Mouse (Mus musculus) frontal cortex, postnatal 10 days (tissue): ENCODE results near the gene Olfr1224-ps1.
"Not testable (repeated sequence)": the region's sequence is repeated elsewhere in the genome, so short reads cannot be mapped to it uniquely, and the experiment has no call there.

Source experiments
- DNase-seq, 2 experiments: peaks; one replicate each; pipeline ENCODE4 v3.0.0; 2022; ENCODE audit warnings: low spot score in 2 of 2, mixed read lengths in 1 of 2

The Olfr1224-ps1 gene

GRCm38 (mm10) chr2:89163991-89164390, at the start of gene Olfr1224-ps1:
TSS of gene Olfr1224-ps1 (minus strand) at chr2:89164091.
- DNase-seq: not testable (repeated sequence)

GRCm38 (mm10) chr2:89199948-89200347, 36.1 kb upstream of the Olfr1224-ps1 start, which contains the start of gene Olfr1226:
TSS of gene Olfr1226 (minus strand) at chr2:89200048.
- no peak for DNase-seq

GRCm38 (mm10) chr2:89196325-89196982, 32.6 kb upstream of the Olfr1224-ps1 start:
- no peak for DNase-seq

- DNase-seq: no peak
Observed at GRCm38 (mm10) chr2:89174569-89174968, 10.7 kb upstream of the Olfr1224-ps1 start, which contains the start of gene Olfr1225. TSS of gene Olfr1225 (minus strand) at chr2:89174669.

GRCm38 (mm10) chr2:89164711-89165110, 820 bp upstream of the Olfr1224-ps1 start:
- not testable (repeated sequence) for DNase-seq

- DNase-seq: no peak
Observed at GRCm38 (mm10) chr2:89151460-89151859, 12.4 kb downstream of the Olfr1224-ps1 start, which contains the start of gene Olfr1223. TSS of gene Olfr1223 (minus strand) at chr2:89151560.

GRCm38 (mm10) chr2:89132954-89133353, 30.9 kb downstream of the Olfr1224-ps1 start, which contains the start of gene Olfr1222:
TSS of gene Olfr1222 (minus strand) at chr2:89133054.
- DNase-seq: no peak

- DNase-seq: no peak
Observed at GRCm38 (mm10) chr2:89117183-89117582, 46.7 kb downstream of the Olfr1224-ps1 start, which contains the start of gene Olfr1221. TSS of gene Olfr1221 (minus strand) at chr2:89117283.

GRCm38 (mm10) chr2:89106735-89107134, 57.2 kb downstream of the Olfr1224-ps1 start, which contains the start of gene Olfr1220:
TSS of gene Olfr1220 (minus strand) at chr2:89106835.
- DNase-seq: no peak

- DNase-seq: no peak
Observed at GRCm38 (mm10) chr2:89105651-89106050, 58.2 kb downstream of the Olfr1224-ps1 start.
